Mouse (Mus musculus): ENCODE results near the gene Mms22l. TPM values are rescaled to one million over a fixed set of nuclear protein-coding genes. Genes with fewer than 3 reads are reported as not detected.
"Not testable (repeated sequence)": the region's sequence is repeated elsewhere in the genome, so short reads cannot be mapped to it uniquely, and the experiment has no call there.

The Mms22l gene
- total RNA-seq, 2 experiments from 2014 or later = 1.6 TPM

DNA sequence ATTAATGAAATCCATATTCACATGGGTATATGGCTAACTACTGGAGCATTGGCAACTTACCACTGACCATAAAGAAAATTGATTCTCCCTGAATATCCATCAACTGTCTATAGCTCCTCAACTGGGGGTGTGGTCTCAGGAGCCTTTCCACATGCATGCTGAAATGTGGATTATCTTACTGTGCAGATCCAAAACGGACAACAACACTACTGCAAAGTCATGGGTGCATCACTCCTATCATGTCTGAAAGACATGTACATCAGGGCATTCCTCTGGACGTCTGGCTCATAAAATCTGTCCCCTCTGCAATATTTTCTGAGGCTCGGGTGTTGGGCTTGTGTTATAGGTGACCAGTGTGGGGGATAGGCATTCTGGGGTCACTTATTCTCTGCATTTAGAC, 112.8 kb downstream of the Mms22l start:
- intact Hi-C loops (cut with DNase I) = no loop called here
- DNase-seq (ENCODE audit: low spot score in 2 of 2) = no peak

DNA sequence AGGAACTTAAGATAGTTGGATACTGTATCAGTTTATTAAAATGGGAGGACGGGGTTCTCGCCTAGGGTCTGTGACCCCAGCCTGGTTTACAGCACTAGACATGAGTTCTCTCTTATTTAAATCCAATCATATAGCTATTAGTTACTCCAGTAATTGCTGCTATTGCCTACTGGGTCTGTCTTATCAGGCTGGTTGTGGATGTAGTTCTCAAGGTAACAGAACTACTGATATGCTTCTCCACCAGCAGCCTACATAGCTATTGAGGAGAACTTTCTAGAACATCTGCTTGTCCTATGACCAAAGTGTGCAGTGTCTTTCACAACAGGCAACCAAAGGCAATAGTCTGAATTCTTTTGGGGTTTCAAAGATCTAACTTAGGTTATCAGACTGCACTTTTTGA, 113.3 kb downstream of the Mms22l start:
- intact Hi-C loops (cut with DNase I) = no loop called here
- DNase-seq (ENCODE audit: low spot score in 2 of 2) = no peak

DNA sequence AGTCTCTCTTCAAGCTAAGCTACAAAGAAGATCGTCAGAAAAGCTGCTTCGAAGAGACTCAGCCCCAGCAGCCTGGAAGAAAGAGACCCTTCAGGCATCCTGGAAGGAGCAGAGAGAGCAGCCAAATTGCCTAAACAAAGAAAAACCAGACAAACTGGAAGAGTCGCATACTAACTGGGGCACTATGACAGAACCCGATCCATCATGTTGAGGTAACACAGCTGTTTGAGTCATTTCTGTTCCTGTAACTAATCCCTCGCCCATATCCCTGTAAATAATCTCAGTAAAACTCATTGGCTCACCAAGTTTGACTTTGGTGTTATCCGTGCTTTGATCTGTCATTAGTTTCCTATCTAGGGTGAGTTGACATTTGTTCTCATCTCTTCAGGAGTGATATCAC, 123.8 kb downstream of the Mms22l start:
- intact Hi-C loops (cut with DNase I) = no loop called here

DNA sequence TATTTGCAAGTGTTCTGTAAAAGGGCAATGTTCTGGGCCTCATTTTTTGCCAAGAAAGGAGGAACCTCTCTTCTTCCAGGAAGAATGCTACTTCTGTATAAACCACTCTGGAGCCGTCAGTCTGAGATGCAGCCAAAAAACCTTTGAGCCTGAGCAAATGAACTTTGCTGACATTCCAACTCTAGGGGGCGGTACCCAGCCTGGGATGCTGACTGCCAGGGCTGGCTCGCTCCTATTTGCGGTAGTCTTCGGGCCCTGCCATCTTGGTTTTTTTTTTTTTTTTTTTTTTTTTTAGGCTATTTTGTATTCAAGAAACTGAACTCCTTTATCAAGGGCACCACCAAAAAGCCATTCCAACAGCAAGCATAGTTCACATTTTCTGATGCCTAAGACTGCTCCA, 124.2 kb downstream of the Mms22l start:
- intact Hi-C loops (cut with DNase I) = no loop called here
- DNase-seq (ENCODE audit: low spot score in 2 of 2) = peak; percentile 14 to 15

More for the DNA sequence above, 123.8 kb downstream of the Mms22l start:
- no peak for DNase-seq (ENCODE audit: low spot score in 2 of 2)

DNA sequence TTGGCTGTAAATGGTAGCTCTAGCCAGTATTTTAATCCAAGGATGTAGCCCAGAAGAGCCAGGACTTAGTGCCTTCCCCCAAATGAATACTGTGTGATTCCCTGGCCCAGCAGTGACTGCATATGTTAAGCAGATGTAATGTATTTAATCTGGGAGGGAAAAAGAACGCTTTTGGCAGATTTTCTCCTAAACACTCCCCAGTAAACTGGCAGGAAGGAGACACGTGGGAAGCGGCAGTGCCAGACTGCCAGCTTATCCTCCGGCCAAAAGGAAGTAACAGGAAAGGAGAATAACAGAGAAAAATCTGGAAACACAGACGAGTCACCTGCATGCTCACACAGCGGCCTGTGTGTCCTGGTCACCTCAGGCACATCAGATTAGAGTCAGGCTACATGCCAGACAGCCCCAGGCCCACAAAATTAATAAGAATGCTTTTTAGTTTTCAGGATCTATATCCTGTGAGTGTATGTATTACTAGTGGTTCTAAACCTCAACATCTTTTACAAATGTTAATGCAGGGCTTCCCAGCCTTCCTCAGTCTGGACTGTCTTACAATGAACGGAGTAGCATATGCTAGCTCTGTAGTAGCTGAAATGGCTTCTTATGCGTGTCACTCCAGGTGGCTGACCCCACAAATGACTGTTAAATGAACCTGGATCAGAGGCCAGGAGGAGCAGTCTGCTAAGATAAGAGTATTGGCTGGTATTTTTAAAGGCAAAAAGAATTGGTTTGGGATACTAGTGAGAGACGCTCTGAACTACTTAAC, 125.4 kb downstream of the Mms22l start:
- intact Hi-C loops (cut with DNase I) = no loop called here
- peak; percentile 34 to 51 for DNase-seq (ENCODE audit: low spot score in 2 of 2)

DNA sequence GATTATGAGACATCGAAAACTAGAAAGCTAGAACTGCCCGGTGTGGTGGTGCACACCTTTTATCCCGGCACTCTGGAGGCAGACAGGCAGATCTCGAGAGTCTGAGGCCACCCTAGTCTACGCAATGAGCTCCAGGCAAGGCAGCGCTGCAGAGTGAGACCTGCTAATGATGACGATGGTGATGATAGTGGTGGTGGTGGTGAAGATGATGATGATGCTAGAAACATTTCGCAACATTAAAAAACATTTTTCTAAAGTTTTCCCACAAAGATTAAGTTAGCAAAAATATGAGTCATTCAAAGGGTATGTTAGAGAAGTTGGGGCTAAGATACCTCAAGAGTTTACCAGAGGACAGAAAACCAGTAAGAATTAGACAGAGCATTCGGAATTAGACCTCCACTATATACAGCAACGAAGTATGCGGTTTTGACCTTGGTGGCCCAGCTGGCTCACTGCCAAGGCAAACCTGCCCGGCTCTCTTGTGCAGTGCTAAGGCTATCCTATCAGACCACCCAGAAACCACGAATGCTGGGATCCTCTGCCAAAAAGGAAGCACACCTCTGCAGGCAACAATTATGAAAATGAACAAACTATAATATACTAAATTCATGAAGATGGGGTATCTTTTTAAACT, 129.8 kb downstream of the Mms22l start:
- no peak for DNase-seq (ENCODE audit: low spot score in 2 of 2)
- intact Hi-C loops (cut with DNase I) = no loop called here

DNA sequence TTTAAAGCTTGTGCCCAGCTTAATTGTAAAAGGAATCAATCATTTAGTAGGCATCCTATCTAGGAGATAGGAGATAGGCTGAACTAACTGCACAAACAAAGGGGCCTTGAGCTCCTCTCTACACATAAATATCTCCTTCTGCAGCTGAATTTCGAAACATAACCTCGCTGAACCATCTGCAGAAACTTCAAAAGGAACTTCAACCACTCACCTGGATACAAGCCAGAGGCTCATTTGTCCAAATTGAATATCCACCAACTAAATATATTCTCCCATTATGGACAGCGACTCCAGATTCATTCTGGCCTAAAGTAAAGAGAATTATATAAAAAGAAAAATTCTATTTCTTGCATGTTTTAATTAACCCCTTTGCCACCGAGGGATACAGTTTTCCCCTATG, 130.4 kb downstream of the Mms22l start:
- DNase-seq (ENCODE audit: low spot score in 2 of 2) = no peak
- intact Hi-C loops (cut with DNase I) = no loop called here

DNA sequence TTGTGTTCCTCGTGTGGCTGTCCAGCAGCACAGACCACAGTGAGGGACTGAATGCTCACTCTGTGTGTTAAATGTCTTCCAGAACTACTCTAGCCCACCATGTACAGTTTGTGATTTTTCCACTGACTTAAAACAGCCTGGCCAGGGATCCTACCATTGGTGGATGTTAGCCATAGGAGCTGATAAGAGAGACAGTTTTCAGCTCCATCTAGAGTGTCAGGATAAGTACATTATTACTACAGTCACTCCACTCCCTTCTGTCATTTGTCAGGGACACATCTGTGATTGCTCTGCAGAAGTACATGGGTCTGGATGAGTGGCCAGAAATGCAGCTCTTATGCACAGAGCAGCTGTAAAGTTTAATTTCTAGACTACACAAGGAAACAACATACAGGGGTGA, 131.6 kb downstream of the Mms22l start:
- no peak for DNase-seq (ENCODE audit: low spot score in 2 of 2)

DNA sequence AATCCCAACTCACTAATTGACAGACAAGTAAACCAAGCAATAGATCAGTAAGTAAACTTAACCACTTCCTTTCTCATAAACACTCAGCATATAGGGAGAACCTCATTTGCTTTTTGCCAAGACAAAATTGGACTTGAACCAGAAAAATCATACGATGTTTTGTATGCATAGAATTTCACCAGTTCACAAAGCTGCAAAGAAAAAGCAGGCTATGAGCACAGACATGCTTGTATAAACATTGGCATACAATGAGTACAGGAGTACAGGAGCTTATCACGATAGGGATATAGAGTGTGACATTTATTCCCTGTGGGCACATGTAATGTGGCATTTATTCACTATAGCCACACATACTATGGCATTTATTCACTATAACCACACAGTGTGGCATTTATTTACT, 134.2 kb downstream of the Mms22l start:
- no peak for DNase-seq (ENCODE audit: low spot score in 2 of 2)
- intact Hi-C loops (cut with DNase I) = no loop called here

More for the DNA sequence above, 131.6 kb downstream of the Mms22l start:
- intact Hi-C loops (cut with DNase I) = no loop called here

DNA sequence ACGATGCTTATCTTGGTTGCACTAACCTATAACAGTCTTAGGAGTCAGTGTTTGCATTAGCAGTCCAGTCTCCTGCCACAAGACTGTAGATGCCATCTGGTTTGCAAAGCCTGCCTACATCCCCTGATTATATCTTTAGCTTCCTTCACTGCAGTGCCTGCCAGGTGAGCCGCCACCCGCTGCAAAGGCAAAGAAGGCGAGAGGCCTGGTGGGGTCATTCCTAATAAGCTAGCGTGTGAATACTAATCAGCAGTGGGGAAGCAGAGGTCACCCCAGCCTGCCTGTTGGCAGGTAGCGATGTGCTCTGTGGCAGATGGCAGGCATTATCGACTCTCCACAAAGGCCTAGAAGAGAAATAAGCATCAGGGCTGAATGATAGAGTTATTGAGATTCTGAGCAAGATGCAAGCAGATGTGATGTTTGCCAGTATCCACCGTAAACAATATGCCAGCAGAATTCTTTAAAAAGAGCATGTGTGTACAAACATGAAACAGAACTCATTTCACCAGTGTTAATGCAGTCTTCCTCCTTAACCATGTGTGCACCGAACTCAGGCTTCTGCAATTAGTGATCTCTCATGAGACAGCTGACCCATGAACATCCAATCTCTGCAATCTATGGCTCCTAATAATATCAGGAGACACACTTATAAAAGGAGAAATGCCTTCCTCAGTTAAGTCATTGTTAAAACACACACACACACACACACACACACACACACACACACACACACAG, 135.1 kb downstream of the Mms22l start:
- intact Hi-C loops (cut with DNase I) = no loop called here
- no peak for DNase-seq (ENCODE audit: low spot score in 2 of 2)

DNA sequence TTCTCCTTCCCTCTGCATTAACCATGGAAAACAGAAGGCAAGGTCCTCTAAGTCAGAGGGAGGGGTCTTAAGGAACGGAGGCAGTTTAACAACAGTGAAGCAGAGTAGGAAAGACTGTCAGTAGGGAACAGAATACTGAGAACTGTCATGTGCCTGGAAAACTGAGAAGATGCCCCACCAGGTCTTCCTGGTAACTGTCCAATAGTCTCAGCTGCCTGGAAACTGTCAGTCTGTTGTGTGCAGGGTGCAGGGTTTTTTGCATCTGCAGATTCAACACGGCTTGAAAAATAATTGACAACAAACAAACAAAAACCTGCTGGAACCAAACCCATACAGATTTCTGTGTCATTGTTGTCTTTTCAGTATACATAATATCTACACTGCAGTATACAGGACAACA, 146.1 kb downstream of the Mms22l start:
- intact Hi-C loops (cut with DNase I) = no loop called here
- DNase-seq (ENCODE audit: low spot score in 2 of 2) = no peak

DNA sequence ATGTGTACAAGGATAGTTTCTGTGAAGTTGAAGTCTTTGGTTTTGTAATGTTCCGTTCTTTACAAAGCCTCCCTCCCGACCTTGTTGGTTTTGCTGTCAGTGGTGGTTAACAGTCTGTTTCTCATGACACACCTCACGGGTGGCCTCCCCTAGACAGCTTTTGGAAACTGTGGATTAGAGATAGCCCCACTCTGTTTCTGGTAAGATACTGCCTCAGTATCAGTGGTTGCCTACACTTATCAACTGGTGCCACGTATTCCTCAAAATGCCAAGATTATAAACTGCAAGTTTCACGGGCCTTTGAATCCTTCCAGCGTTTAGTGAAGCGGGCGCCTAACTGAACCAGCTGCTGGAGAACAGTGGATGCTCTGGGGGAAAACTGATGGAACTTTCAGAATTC, 148.5 kb downstream of the Mms22l start:
- DNase-seq (ENCODE audit: low spot score in 2 of 2); intact Hi-C loops (cut with DNase I): not testable (repeated sequence)

Data from left cerebral cortex, postnatal 14 days (tissue).